Mouse (Mus musculus): Measurements from ENCODE around the gene Pdzrn3. TPM values are rescaled to one million over a fixed set of nuclear protein-coding genes. Genes with fewer than 3 reads are reported as not detected.

Pdzrn3 gene
- total RNA-seq, 2 experiments from 2014 or later: 96.6 to 104 TPM

GRCm38 (mm10) chr6:101384958-101385357 lies 7.3 kb upstream of the Pdzrn3 start:
- TF ChIP-seq CTCF (IDR thresholded peaks at IDR 0.05): no peak
- DNase-seq: no peak
- no peak overlapping the region for H3K27ac ChIP-seq
- intact Hi-C loops (cut with DNase I): no loop called here
- H3K4me3 ChIP-seq: no peak overlapping the region

- no peak overlapping the region for H3K4me3 ChIP-seq
- TF ChIP-seq CTCF (IDR thresholded peaks at IDR 0.05): no peak
- intact Hi-C loops (cut with DNase I): no loop called here
- no peak overlapping the region for H3K27ac ChIP-seq
- DNase-seq: no peak
These were observed 6.8 kb upstream of the Pdzrn3 start for GRCm38 (mm10) chr6:101384476-101384875.

- intact Hi-C loops (cut with DNase I): no loop called here
- Histone ChIP-seq H3K4me3 (no peak overlapping the region), H3K27ac (no peak overlapping the region)
- no peak for DNase-seq
- no peak for TF ChIP-seq CTCF (IDR thresholded peaks at IDR 0.05)
These were observed 5.2 kb upstream of the Pdzrn3 start for GRCm38 (mm10) chr6:101382891-101383290.

- intact Hi-C loops (cut with DNase I): loop anchor here (2.0 to 5.0 kb wide), 2 partner anchors 52 to 153 kb away; no protein-coding TSS in a partner anchor
- no peak for TF ChIP-seq CTCF (IDR thresholded peaks at IDR 0.05)
- no peak for DNase-seq
These were observed 1.8 kb upstream of the Pdzrn3 start for GRCm38 (mm10) chr6:101379546-101379945.

GRCm38 (mm10) chr6:101377935-101378609 lies 375 bp upstream of the Pdzrn3 start:
- intact Hi-C loops (cut with DNase I): loop anchor here (2.0 to 5.0 kb wide), 3 partner anchors 51 to 155 kb away; no protein-coding TSS in a partner anchor
- Histone ChIP-seq H3K4me3 (peak overlapping the region; percentile 87), H3K27ac (peak overlapping the region; percentile 96)
- TF ChIP-seq CTCF (IDR thresholded peaks at IDR 0.05): no peak
- peak; percentile 89 for DNase-seq

More at GRCm38 (mm10) chr6:101379546-101379945, 1.8 kb upstream of the Pdzrn3 start:
- H3K4me3 ChIP-seq: no peak overlapping the region
- no peak overlapping the region for H3K27ac ChIP-seq

- intact Hi-C loops (cut with DNase I): loop anchor here (2.0 to 5.0 kb wide), 2 partner anchors 49 to 110 kb away; no protein-coding TSS in a partner anchor
- Histone ChIP-seq H3K27ac (peak overlapping the region; percentile 96), H3K4me3 (peak overlapping the region; percentile 87)
- no peak for TF ChIP-seq CTCF (IDR thresholded peaks at IDR 0.05)
- peak; percentile 54 for DNase-seq
These were observed 1.1 kb downstream of the Pdzrn3 start for GRCm38 (mm10) chr6:101376511-101377166.

- peak overlapping the region; percentile 87 for H3K4me3 ChIP-seq
- peak overlapping the region; percentile 96 for H3K27ac ChIP-seq
- intact Hi-C loops (cut with DNase I): loop anchor here (2.0 to 5.0 kb wide), 2 partner anchors 49 to 109 kb away; no protein-coding TSS in a partner anchor
- TF ChIP-seq CTCF (IDR thresholded peaks at IDR 0.05): no peak
- peak; percentile 27 for DNase-seq
These were observed 1.6 kb downstream of the Pdzrn3 start for GRCm38 (mm10) chr6:101376049-101376448.

- intact Hi-C loops (cut with DNase I): loop anchor here (5.0 kb wide), 1 partner anchor 47 kb away; no protein-coding TSS in a partner anchor
- peak overlapping the region; percentile 87 for H3K4me3 ChIP-seq
- no peak for TF ChIP-seq CTCF (IDR thresholded peaks at IDR 0.05)
- peak; percentile 82 for DNase-seq
- peak overlapping the region; percentile 87 for H3K27ac ChIP-seq
These were observed 3.0 kb downstream of the Pdzrn3 start for GRCm38 (mm10) chr6:101374721-101375120.

- TF ChIP-seq CTCF (IDR thresholded peaks at IDR 0.05): no peak
- Histone ChIP-seq H3K27ac (peak overlapping the region; percentile 87), H3K4me3 (peak overlapping the region; percentile 87)
- DNase-seq: no peak
- intact Hi-C loops (cut with DNase I): no loop called here
These were observed 3.5 kb downstream of the Pdzrn3 start for GRCm38 (mm10) chr6:101374186-101374585.

- no peak for DNase-seq
- Histone ChIP-seq H3K27ac (no peak overlapping the region), H3K4me3 (no peak overlapping the region)
- no peak for TF ChIP-seq CTCF (IDR thresholded peaks at IDR 0.05)
- intact Hi-C loops (cut with DNase I): no loop called here
These were observed 4.7 kb downstream of the Pdzrn3 start for GRCm38 (mm10) chr6:101372982-101373381.

- DNase-seq: no peak
- intact Hi-C loops (cut with DNase I): no loop called here
- Histone ChIP-seq H3K4me3 (no peak overlapping the region), H3K27ac (peak overlapping the region; percentile 46)
- TF ChIP-seq CTCF (IDR thresholded peaks at IDR 0.05): no peak
These were observed 10.7 kb downstream of the Pdzrn3 start for GRCm38 (mm10) chr6:101366809-101367602.

GRCm38 (mm10) chr6:101365795-101366194 lies 11.9 kb downstream of the Pdzrn3 start:
- TF ChIP-seq CTCF (IDR thresholded peaks at IDR 0.05): no peak
- peak overlapping the region; percentile 46 for H3K27ac ChIP-seq
- intact Hi-C loops (cut with DNase I): no loop called here
- DNase-seq: no peak
- H3K4me3 ChIP-seq: no peak overlapping the region

Measured in gastrocnemius, adult 2 months (tissue).